Mouse (Mus musculus): Measurements from ENCODE around the gene Klk1b4. TPM values are rescaled to one million over a fixed set of nuclear protein-coding genes. Genes with fewer than 3 reads are reported as not detected.
"Not testable (repeated sequence)": the region's sequence is repeated elsewhere in the genome, so short reads cannot be mapped to it uniquely, and the experiment has no call there.

Gene Klk1b4
- polyA plus RNA-seq, 1 experiment from 2014 or later = not detected

GRCm38 (mm10) chr7:44208307-44208706 lies 1.1 kb downstream of the Klk1b4 start:
- no peak for TF ChIP-seq CTCF (IDR thresholded peaks at IDR 0.05; ENCODE audit: low read depth)
- Histone ChIP-seq H3K4me3 (ENCODE audit: low read depth, low read length) (no peak overlapping the region), H3K4me2 (replicated peaks; ENCODE audit: low read depth) (no peak overlapping the region), H3K36me3 (ENCODE audit: control insufficient read depth, insufficient read depth) (no peaks in the 10 kb centered on the region), H3K4me1 (replicated peaks; ENCODE audit: control insufficient read depth, insufficient read depth, low read length) (no peaks in the 10 kb centered on the region), H3K27me3 (replicated peaks; ENCODE audit: control insufficient read depth, insufficient read depth, low read length) (no peaks in the 10 kb centered on the region), H3K27ac (ENCODE audit: low read depth, low read length) (no peak overlapping the region), H3K9me3 (ENCODE audit: control insufficient read depth) (no peaks in the 10 kb centered on the region), H3K9ac (ENCODE audit: low read depth, low read length) (no peak overlapping the region)
- ATAC-seq = no peak
- 70% methylated on average over 3 of the region's 3 CpGs for WGBS

- ATAC-seq = no peak
- TF ChIP-seq CTCF (IDR thresholded peaks at IDR 0.05; ENCODE audit: low read depth) = no peak
- WGBS = 89% methylated on average over 1 of the region's 1 CpGs
- H3K4me1 ChIP-seq (replicated peaks; ENCODE audit: control insufficient read depth, insufficient read depth, low read length) = no peaks in the 10 kb centered on the region
- H3K9me3 ChIP-seq (ENCODE audit: control insufficient read depth) = no peaks in the 10 kb centered on the region
- H3K4me3 ChIP-seq (ENCODE audit: low read depth, low read length) = no peak within 1 kb of the TSS
- H3K27me3 ChIP-seq (replicated peaks; ENCODE audit: control insufficient read depth, insufficient read depth, low read length) = no peaks in the 10 kb centered on the region
- H3K27ac ChIP-seq (ENCODE audit: low read depth, low read length) = no peak within 1 kb of the TSS
- no peak within 1 kb of the TSS for H3K9ac ChIP-seq (ENCODE audit: low read depth, low read length)
- no peaks in the 10 kb centered on the region for H3K36me3 ChIP-seq (ENCODE audit: control insufficient read depth, insufficient read depth)
- no peak within 1 kb of the TSS for H3K4me2 ChIP-seq (replicated peaks; ENCODE audit: low read depth)
Measured at GRCm38 (mm10) chr7:44215645-44216044, 8.4 kb downstream of the Klk1b4 start, which contains the start of gene Klk1b5. TSS of gene Klk1b5 (plus strand) at chr7:44215945.

- not testable (repeated sequence) for H3K4me1 ChIP-seq (replicated peaks; ENCODE audit: control insufficient read depth, insufficient read depth, low read length); H3K4me2 ChIP-seq (replicated peaks; ENCODE audit: low read depth); H3K4me3 ChIP-seq (ENCODE audit: low read depth, low read length); H3K9me3 ChIP-seq (ENCODE audit: control insufficient read depth); H3K9ac ChIP-seq (ENCODE audit: low read depth, low read length); H3K27ac ChIP-seq (ENCODE audit: low read depth, low read length); H3K36me3 ChIP-seq (ENCODE audit: control insufficient read depth, insufficient read depth); H3K27me3 ChIP-seq (replicated peaks; ENCODE audit: control insufficient read depth, insufficient read depth, low read length)
- peak; percentile 39; the same call in 1 of the 2 replicates for ATAC-seq
- WGBS = 56% methylated on average over 8 of the region's 10 CpGs
Measured at GRCm38 (mm10) chr7:44221601-44222000, 14.4 kb downstream of the Klk1b4 start.

GRCm38 (mm10) chr7:44222335-44222734 lies 15.1 kb downstream of the Klk1b4 start:
- H3K4me1 ChIP-seq (replicated peaks; ENCODE audit: control insufficient read depth, insufficient read depth, low read length); ATAC-seq; H3K4me3 ChIP-seq (ENCODE audit: low read depth, low read length); H3K27me3 ChIP-seq (replicated peaks; ENCODE audit: control insufficient read depth, insufficient read depth, low read length); H3K36me3 ChIP-seq (ENCODE audit: control insufficient read depth, insufficient read depth); H3K27ac ChIP-seq (ENCODE audit: low read depth, low read length); H3K9me3 ChIP-seq (ENCODE audit: control insufficient read depth); H3K9ac ChIP-seq (ENCODE audit: low read depth, low read length); H3K4me2 ChIP-seq (replicated peaks; ENCODE audit: low read depth): not testable (repeated sequence)
- WGBS = 79% methylated on average over 6 of the region's 6 CpGs

- no peaks in the 10 kb centered on the region for H3K4me1 ChIP-seq (replicated peaks; ENCODE audit: control insufficient read depth, insufficient read depth, low read length)
- H3K4me3 ChIP-seq (ENCODE audit: low read depth, low read length) = no peak within 1 kb of the TSS
- 0% methylated on average over 1 of the region's 1 CpGs for WGBS
- H3K4me2 ChIP-seq (replicated peaks; ENCODE audit: low read depth) = no peak within 1 kb of the TSS
- H3K27me3 ChIP-seq (replicated peaks; ENCODE audit: control insufficient read depth, insufficient read depth, low read length) = no peaks in the 10 kb centered on the region
- H3K36me3 ChIP-seq (ENCODE audit: control insufficient read depth, insufficient read depth) = no peaks in the 10 kb centered on the region
- H3K27ac ChIP-seq (ENCODE audit: low read depth, low read length) = no peak within 1 kb of the TSS
- H3K9me3 ChIP-seq (ENCODE audit: control insufficient read depth) = no peaks in the 10 kb centered on the region
- no peak for TF ChIP-seq CTCF (IDR thresholded peaks at IDR 0.05; ENCODE audit: low read depth)
- peak; percentile 63 for ATAC-seq
- no peak within 1 kb of the TSS for H3K9ac ChIP-seq (ENCODE audit: low read depth, low read length)
Measured at GRCm38 (mm10) chr7:44225076-44225475, 17.8 kb downstream of the Klk1b4 start, which contains the start of gene Klk1. TSS of gene Klk1 (plus strand) at chr7:44225360.

- Histone ChIP-seq H3K4me2 (replicated peaks; ENCODE audit: low read depth) (no peak within 1 kb of the TSS), H3K27me3 (replicated peaks; ENCODE audit: control insufficient read depth, insufficient read depth, low read length) (no peaks in the 10 kb centered on the region), H3K27ac (ENCODE audit: low read depth, low read length) (no peak within 1 kb of the TSS), H3K9me3 (ENCODE audit: control insufficient read depth) (no peaks in the 10 kb centered on the region), H3K4me3 (ENCODE audit: low read depth, low read length) (no peak within 1 kb of the TSS), H3K36me3 (ENCODE audit: control insufficient read depth, insufficient read depth) (no peaks in the 10 kb centered on the region), H3K9ac (ENCODE audit: low read depth, low read length) (no peak within 1 kb of the TSS), H3K4me1 (replicated peaks; ENCODE audit: control insufficient read depth, insufficient read depth, low read length) (no peaks in the 10 kb centered on the region)
- ATAC-seq = no peak
- TF ChIP-seq CTCF (IDR thresholded peaks at IDR 0.05; ENCODE audit: low read depth) = no peak
- WGBS = 78% methylated on average over 3 of the region's 3 CpGs
Measured at GRCm38 (mm10) chr7:44235909-44236308, 28.7 kb downstream of the Klk1b4 start, which contains the start of gene Gm36864. TSS of gene Gm36864 (plus strand) at chr7:44236177.

- Histone ChIP-seq H3K4me3 (ENCODE audit: low read depth, low read length) (no peak overlapping the region), H3K27ac (ENCODE audit: low read depth, low read length) (no peak overlapping the region), H3K9me3 (ENCODE audit: control insufficient read depth) (no peaks in the 10 kb centered on the region), H3K27me3 (replicated peaks; ENCODE audit: control insufficient read depth, insufficient read depth, low read length) (no peaks in the 10 kb centered on the region), H3K36me3 (ENCODE audit: control insufficient read depth, insufficient read depth) (no peaks in the 10 kb centered on the region), H3K9ac (ENCODE audit: low read depth, low read length) (no peak overlapping the region), H3K4me1 (replicated peaks; ENCODE audit: control insufficient read depth, insufficient read depth, low read length) (peaks cover under 1% of the 10 kb centered on the region; the same call in 1 of the 2 replicates), H3K4me2 (replicated peaks; ENCODE audit: low read depth) (no peak overlapping the region)
- no peak for ATAC-seq
- WGBS = 50% methylated on average over 2 of the region's 2 CpGs
- no peak for TF ChIP-seq CTCF (IDR thresholded peaks at IDR 0.05; ENCODE audit: low read depth)
Measured at GRCm38 (mm10) chr7:44239913-44240312, 32.7 kb downstream of the Klk1b4 start.
